Mouse (Mus musculus) ZHBTc4 (cell line): Measurements from ENCODE around the gene Fam199x.
A peak's percentile ranks its signal among the peaks of the same experiment; 100 is the strongest.

Experiments used
- DNase-seq: peaks from one replicate; pipeline ENCODE4 v3.0.0-alpha.2; 2011; ENCODE audit warnings: low read depth, low spot score

Gene Fam199x

DNA sequence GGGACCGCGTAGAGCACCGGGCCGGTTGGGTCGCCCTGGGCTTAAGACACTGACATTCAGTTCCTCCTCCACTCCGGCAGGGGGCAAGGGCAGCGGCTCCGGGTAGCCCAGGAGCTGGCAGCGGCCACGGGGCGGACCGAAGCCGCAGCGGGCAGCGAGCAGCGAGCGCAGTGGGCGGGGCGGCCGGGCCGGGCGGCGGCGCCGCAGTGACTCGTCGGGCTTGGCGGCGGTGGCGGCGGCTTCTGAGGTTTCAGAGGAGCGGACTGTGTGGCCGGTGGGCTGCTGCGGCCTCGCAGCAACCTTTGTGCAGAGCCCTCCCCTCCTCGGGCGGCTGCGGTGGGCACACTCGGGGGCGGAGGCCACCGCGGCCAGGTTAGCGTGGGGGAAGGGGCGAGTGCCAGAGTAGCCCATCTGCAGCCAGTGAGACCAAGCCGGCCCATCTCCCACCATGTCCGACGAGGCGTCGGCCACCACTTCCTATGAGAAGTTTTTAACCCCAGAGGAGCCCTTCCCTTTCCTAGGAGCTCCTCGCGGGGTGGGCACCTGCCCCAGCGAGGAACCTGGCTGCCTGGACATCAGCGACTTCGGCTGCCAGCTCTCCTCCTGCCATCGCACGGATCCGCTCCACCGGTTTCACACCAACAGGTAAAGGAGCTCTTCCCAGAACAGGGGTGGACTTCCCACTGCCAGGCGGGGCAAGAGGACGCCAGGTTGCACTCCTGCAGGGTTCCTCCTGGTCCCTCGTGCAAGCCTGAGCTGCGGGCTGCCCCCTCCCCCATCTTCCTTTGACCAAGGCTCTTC lies at the start of gene Fam199x:
Fam199x (plus strand) TSS at position 170 of the 801 bp plus-strand sequence.
- peak; percentile 77 for DNase-seq

DNA sequence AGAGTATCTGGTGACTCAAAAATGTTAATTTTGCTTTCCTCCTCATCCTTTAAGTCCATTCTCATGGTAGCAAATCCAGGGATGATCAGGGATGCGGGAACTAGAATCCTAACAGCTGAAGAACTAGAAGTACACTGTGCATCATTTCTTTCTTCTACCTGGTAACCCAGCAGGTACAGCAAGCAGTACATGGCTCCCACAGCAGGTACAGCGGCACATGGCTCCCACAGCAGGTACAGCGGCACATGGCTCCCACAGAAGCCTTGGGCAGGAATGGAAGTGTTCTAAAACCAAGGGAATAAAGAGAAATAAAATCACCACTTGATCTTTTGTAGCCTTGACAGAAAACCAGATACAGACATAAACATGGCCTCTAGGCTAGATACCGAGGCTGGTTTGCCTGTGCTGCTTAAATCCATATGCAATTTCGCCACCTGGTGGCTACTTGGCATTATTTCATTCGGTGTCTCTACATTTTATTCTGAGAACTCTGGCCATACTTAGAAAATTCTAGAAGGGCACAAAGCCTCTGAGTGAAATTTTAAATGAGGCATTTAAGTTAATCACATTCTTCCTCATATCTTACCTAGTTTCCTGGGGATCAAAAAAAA lies 34.2 kb upstream of the Fam199x start:
- peak; percentile 65 for DNase-seq

DNA sequence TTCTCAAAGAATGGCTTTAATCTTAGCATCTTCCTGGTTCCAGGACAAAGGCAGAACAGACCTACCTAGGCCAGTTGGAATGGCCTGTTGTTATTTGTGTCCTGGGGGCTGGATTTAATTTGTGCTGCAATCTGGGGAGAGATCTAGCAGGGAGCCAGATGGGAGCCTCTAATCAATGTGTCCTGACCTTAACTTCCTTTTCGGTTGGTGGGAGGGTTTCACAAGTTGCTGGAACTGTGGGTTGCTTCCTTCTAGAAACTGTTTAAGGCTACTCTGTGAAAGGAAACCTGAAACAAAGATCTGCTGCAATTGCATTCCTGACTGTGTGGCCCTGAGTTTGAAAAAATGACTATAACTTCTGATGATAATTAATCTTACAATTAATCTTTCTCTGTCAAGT lies 31.7 kb upstream of the Fam199x start:
- no peak for DNase-seq

DNA sequence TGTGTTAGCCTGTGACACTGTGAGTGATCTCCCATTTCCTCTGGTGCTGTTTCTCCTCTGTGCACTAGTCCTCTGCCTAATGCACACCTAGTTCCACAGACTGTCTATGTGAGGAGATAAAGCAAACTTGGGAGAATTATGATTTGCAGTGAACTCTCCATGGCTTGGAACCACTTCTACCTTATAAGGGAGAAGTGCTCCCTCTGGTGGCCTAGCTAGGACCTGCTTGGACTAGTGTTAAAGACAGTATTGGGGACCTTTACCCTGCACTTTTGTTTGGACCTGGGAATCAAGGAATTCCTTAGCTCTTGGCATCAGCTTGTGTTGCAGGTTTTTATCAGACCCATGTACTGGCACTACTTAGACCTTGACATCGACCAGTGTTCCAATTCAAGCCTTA lies 30.1 kb upstream of the Fam199x start:
- peak; percentile 77 for DNase-seq

DNA sequence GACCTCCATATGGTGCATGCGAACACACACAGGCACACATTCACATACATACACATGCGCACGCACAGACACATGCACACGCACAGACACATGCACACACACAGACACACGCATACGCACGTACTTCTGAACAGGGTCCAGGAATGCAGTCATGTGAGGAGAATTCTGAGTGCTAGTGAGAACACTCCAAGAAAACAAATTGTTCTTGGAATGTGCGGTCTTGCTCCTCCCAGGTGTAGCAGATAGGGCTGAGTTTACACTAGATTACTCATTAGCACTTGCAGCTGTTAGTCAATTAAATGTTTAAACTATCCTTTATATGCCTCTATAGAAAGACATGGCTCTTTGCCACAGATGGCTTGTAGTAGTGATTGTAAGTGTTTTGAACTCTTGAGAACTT lies 18.5 kb upstream of the Fam199x start:
- no peak for DNase-seq

DNA sequence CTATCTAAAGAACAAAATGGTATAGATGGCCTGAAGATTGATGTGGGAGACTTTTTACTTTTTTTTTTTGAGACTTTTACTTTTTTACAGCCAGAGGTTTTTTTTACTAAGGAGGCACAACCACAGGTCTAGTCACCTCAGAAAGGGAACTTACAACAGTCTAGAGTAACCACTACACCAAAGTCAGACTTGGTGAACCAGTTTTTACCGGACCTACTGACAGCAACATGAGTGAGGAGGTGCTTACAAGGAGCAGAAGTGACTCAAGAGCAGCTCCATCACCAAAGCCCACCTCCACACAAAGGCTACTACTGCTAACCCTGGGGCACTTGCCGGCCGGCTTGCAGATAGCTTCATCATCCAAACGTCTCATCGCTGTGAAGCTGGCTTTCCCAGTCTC lies 17.7 kb upstream of the Fam199x start:
- DNase-seq: no peak

DNA sequence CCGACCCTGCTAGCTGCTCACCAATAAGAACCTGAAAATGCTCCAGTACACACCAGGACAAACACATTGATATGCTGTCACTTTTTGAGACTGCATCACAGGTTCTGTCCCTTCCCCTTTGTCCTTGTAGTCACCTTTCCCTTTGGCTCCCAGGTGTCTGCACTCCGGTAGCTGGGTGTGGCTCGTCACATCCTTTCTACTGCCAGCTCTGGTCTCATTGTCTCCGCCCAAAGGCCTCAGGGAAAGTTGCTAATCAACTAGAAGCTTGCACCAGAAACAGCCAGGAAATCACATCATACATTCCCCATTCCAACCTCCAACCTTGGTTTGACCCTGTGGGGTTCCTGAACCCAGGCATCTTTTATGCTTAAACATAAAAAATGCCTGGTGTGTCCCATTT lies 15.1 kb upstream of the Fam199x start:
- DNase-seq: peak; percentile 79

DNA sequence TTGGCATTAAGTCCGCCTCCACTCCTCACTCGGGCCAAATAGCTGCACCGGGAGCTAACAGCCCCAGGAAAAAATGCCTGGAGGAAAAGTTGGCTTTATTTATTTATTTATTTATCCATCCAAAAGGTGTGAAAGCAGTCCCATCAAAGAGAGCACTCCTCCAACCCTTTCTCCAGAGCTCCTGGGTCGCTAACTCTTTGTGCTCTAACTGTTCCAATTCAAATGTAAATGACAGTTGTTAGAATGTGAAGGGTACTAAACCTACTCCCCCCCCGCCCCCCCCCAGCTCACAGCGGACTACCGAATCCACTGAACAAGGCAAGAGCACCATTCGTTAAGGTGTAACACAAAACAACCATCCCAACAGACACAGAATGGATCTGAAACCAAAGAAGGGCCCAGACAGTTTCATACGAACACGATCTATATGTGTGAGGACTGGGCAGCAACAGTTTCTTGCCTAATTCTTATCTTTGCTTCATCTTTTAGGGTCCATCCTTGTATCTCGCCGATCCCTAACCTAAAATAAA lies 11.9 kb upstream of the Fam199x start:
- peak; percentile 68 for DNase-seq

DNA sequence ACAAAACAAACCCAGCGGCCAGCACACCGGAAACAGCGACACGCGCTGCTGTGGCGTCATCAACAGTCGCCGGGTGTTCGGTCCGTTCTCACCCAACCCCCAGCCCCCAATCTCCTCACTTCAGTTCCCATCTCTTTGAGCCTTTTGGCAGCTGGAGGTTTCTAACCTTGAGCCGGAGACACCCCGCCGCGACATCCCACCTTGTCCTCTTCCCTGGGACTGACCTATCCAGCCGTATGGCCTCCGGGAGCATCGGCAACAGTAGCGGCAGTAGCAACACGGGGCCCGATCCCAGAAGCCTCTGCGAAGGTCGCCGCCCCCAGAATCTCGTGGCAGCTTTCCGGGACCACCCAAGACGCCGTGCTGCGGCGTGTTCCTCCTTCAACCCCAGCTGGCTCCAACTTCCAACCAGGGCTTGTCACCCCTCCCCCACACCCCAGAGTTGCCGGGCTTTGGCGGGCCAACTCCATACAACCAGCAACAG lies 11.4 kb upstream of the Fam199x start, which contains the start of gene Slc25a53:
Slc25a53 (minus strand) TSS at position 303 of the 484 bp plus-strand sequence.
- peak; percentile 95 for DNase-seq

DNA sequence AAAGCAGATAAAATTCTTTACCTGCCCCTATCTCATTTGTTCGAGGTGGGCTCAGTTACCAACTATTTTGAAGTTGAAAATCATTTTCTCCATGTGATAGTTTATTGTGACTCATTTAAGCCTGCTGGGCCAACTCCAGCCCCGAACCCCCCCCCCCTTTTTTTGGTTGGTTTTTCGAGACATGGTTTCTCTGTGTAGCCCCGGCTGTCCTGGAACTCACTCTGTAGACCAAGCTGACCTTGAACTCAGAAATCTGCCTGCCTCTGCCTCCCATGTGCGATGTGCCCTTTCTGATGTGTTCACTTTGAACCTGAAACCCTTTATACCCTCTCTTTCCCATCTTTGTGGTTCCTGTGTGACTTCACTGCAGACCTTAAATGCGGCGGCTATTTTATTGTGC lies 10.9 kb upstream of the Fam199x start:
- DNase-seq: no peak

DNA sequence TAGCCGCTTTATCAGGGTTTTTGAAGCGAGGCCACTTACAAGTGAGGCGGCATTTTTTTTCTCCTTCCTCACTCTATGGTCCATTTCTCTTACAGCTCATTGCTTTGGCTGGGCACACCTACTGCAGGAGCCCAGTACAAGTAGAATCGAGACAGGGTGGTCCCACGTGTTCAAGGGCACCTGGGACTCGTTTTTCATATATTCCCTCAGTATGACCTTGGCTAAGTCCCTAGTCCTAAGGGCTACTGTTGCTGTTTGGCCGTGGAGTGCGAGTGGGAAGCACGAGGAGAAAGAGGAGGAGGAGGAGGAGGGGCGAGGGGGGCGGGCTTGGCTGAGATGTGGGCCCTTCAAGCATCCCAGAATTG lies 352 bp upstream of the Fam199x start:
- no peak for DNase-seq

DNA sequence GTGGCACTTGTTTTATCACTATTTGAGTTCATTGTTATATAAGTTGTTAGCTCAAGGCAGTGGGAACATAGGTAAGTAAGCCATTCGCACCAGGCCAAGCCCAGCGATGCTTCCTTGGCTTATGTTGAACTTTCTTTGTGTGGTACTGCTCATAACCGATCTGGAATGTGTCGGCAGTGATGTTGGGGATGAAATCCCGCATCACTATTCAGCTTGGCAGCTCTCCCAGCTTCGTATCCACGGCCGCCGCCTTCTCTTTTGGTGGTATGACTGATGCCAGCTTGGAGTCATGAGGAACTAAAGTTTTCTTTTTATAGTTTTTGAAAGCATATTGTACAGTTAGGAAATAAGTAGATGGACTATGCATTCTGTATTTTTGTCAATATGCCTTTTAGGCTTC lies 13.8 kb downstream of the Fam199x start:
- DNase-seq: no peak

DNA sequence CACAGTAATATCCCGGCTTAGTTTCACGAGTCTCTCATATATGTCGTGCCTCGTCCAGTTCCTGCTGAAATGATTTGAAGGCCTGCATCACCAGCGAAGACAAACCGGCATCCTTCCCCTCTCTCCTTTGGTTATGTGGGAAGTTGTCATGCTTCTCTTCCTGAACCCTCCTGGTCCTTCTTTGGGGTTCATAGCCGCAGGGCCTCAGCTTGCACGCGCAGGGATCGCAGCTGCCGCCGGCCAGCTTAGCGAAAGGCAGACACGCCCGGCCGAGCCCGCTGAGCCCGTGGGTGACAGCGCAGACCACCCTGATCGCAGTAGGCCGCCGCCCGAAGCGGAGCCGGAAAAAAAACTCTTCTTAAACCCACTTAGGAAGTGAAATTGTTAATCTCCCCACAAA lies 55.1 kb downstream of the Fam199x start:
- DNase-seq: no peak

DNA sequence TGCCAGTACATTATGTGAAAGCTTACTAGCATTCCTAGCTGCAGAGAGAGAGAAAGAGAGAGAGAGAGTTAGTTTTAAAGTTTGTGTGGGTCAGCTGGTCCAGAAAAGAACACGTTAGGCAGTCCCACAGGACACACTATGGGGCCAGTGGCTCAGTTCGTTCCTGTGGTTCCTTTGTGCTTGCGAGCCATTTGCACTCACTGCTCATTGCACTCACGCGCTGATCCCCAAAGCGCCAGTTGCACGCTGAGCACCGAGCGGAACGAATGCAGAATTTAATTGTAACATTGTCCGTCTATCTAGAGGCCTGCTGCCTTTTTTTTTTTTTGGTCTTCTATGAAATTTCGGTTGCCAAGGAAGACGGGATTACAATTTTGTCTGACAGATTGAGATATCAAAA lies 57.1 kb downstream of the Fam199x start:
- DNase-seq: no peak

DNA sequence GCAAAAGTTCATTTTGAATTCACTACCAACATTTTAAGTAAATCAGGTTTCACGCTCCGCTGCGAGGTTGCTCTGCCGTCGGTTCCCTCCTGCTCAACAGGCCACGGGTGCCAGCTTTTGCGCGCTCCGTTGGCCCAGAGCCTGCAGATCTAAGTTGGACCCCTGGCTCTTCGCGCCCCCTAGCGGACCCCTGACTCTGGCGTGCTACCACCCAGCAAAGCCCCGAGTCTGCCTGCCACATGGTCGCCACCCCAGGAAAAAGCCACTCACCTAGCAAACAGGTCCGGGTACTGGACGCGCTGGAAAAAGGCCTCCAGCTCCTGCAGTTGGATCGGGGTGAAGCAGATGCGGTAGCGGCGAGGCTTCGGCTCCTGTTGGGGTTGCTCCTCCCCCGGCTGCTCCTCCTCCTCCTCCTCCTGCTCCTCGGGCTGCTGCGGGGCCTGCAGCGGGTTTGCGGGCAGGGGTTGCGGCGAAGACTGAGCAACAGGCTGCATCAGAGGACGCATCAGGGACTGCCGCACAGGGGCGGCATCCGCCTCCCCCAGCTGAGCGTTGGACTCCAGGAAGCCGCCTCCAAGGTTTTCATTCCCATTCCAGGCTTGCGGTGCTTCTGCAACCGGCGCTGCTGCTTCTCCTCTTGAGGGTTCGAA lies 68.8 kb downstream of the Fam199x start:
- DNase-seq: peak; percentile 89

DNA sequence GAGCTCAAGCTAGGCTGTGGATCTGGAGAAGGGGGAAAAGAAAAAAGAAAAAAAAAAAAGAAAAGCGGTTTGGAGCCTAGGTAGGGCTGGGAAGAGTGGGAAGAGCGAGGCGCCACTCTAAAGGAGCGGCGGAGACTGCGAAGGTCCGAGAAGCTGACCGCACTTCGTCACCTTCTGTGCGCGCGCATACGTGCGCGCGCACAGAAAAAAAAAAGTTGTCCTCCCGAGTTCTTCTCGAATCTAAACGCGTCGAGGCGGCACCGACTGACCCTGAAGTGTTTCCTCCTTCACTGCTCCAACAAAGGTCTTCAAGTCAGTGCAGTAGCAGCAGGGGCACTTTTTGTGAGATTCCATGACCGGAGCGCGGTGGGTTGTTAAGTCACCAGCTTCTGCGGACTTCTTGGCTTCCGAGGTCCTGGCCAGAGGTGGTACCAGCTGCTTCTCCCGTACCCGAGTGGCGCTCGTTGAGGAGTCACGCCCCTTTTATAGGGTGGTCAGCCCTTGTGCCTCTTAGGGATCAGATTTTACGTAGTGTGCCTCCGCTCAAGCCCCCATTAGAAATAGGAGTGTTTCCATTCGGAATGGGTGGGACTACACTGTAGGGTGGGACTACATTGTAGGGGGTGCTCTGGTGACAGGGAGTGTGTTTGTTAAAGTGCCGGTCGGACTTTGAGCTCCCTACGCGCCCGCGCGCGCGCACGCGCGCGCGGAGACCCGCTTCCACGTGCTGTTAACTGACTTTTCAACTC lies 70.5 kb downstream of the Fam199x start:
- peak; percentile 54 for DNase-seq

DNA sequence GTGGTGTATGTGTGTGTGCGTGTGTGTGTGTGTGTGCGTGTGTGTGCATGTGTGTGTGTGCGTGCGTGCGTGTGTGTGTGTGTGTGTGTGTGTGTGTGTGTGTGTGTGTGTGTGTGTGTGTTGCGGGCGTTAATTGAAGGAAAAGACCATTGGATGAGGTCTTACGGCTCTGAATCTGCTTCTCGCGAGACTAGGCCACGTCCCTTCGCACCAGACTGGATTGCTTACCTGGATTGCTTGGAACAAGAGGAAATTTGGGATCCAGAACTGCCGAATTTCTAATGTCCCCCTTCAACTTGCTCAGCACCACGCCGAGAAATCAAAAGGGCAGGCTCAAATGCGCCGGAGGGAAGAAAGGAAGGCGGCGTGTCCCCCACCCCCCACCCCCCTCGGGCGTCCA lies 72.3 kb downstream of the Fam199x start, which contains the start of gene Esx1:
Esx1 (minus strand) TSS at position 366 of the 400 bp plus-strand sequence.
- DNase-seq: no peak

DNA sequence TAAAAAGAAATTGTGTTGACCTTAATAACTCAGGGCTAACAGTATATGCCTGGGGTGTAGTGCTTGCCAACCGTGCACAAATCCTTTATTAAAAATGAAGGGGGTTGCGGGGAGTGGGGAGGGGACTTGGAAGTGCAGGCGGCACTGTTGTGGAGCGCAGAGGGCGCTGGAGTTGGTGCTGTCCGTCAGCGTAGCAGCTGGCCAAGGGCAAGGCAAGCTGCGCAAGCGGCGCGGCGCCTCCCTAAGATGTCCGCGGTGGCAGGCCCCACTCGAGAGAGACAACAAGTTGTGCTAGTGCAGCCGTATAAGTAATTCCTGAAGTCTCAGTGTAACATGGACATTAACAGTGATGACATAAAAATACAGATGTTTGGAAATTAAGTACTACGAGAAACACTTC lies 78.1 kb downstream of the Fam199x start:
- DNase-seq: no peak
